Mouse (Mus musculus) left cerebral cortex, postnatal 10 days (tissue): ENCODE measurements around the gene Nme2. TPM values are rescaled to one million over a fixed set of nuclear protein-coding genes. Genes with fewer than 3 reads are reported as not detected.

Source experiments
- DNase-seq, 2 experiments: peaks; one replicate each; pipeline ENCODE4 v3.0.0; 2021 to 2022; ENCODE audit warnings: low spot score in 2 of 2, mixed read lengths in 1 of 2; ENCODE audit errors: extremely low spot score in 1 of 2
- intact Hi-C: fragments of 180-260 bp; cut with DNase I; formaldehyde crosslinking; loops from one replicate; pipeline ENCODE4 v1.15.1; 2025
- total RNA-seq, 2 experiments: library from RNA; stranded (reverse); gene quantifications; 2 replicates each; pipeline ENCODE4 v1.2.3; 2021

Gene Nme2
- total RNA-seq, 2 experiments from 2014 or later = 200 to 228 TPM

GRCm38 (mm10) chr11:93907839-93908238, 48.2 kb downstream of the Nme2 start:
- DNase-seq = no peak
- intact Hi-C loops = no loop called here

DNA sequence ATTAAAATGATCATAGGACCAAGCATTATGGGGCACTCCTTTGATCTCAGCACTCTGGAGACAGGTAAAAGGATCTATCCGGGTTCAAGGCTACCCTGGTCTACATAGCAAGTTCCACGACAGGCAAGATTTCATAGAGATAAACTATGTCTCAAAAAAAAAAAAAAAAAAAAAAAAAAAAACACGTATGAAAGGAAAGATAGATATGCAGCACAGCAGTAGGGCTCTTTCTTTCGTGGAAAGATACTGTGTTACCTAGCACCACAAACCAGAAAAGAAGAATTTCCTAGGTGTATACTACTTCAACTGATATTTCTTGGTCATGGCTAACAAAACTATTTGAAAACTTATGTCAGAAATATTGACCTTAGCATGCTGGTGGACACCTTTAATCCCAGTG, 49.2 kb downstream of the Nme2 start:
- intact Hi-C loops = no loop called here
- no peak for DNase-seq

Other genes with a start within 250 kb of the Nme2 start
- gene Utp18, start 70.5 kb downstream of the Nme2 start, total RNA-seq = 10 to 100 TPM; 28.4 to 28.8 TPM
- 10 to 100 TPM; 29.2 to 34.1 TPM for gene Mbtd1, start 70.4 kb downstream of the Nme2 start, total RNA-seq
- gene Gm20390, start 12.0 kb upstream of the Nme2 start, total RNA-seq = 100 to 1,000 TPM; 147 to 154 TPM
- gene Nme1, start 12.3 kb upstream of the Nme2 start, total RNA-seq = 100 to 1,000 TPM; 120 to 124 TPM
- gene Spag9, start 39.8 kb upstream of the Nme2 start, total RNA-seq = 100 to 1,000 TPM; 236 to 246 TPM